ENCODE assay signal across 22 mouse cellular contexts in the genomic region with DNA sequence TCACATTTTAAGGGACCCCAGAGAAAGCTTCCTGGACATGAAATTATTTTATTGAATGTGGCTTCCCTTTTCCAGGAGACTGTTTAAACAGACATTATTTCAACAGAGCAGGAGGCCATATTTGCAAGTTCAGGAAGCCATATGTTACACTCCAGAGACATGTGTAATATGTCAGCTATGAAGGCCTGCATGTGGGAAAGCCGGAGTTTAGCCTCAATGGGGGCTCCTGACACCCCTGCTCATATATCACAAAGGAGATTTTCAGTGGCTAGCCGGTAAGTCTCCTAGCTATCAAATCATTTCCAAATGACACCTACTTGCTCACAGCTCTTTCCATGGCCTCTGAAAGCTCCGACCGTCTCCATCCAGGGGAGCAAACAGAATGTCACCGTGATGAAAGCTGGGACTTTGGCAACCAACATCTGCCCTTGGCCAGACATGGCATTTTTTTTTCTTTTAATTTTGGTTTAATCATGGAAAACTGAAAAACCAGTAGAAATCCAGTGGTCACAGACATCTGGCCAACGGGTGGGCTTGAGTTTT.
DNase-seq lines count a peak whose midpoint lies in the region; ATAC-seq and TF ChIP-seq lines count a peak whose summit lies in the region.
"Had no signal": no experiment of that assay in that cellular context is flagged by ENCODE, and none has a peak within 500 bp of the region (broad histone marks: within the 10 kb centered on the region; RNA-seq: fewer than 3 reads in every experiment).

No protein-coding gene starts in this region.

- peak overlapping the region; percentile 18; the same call in 1 of the 2 replicates for H3K27ac ChIP-seq in intestine, embryonic 14.5 days (ENCODE audit: low read depth)
- no peak overlapping the region for H3K27ac ChIP-seq in intestine, embryonic 16.5 days (ENCODE audit: low read length)
- 0 out of 2 replicates have a peak overlapping the region, but pooled peaks have one; percentile 34 for H3K27ac ChIP-seq in neural tube, embryonic 11.5 days (ENCODE audit: low read depth, low read length)
- no peak overlapping the region for H3K27ac ChIP-seq in limb, embryonic 11.5 days (replicated peaks; ENCODE audit: low read depth, low read length)
- H3K27ac ChIP-seq in stomach, postnatal 0 days (replicated peaks), result no peak overlapping the region
- H3K27ac ChIP-seq in forebrain, embryonic 10.5 days, result no peak overlapping the region
- H3K27ac ChIP-seq: forebrain, embryonic 13.5 days; heart, embryonic 10.5 days; hindbrain, embryonic 15.5 days; layer of hippocampus, adult 2 months; midbrain, embryonic 12.5 days; neural tube, embryonic 13.5 days had no signal

- H3K4me1 ChIP-seq in intestine, embryonic 14.5 days (replicated peaks; ENCODE audit: control insufficient read depth, insufficient read depth, low read length), result peaks cover 31% of the 10 kb centered on the region
- peaks cover 11% of the 10 kb centered on the region for H3K4me1 ChIP-seq in intestine, embryonic 16.5 days (ENCODE audit: control insufficient read depth, insufficient read depth, low read length)
- H3K4me1 ChIP-seq in neural tube, embryonic 11.5 days (ENCODE audit: control insufficient read depth, insufficient read depth, low read length), result peaks cover 26% of the 10 kb centered on the region
- peaks cover 24% of the 10 kb centered on the region for H3K4me1 ChIP-seq in limb, embryonic 11.5 days (ENCODE audit: control insufficient read depth, insufficient read depth, low read length)
- H3K4me1 ChIP-seq in stomach, postnatal 0 days (replicated peaks; ENCODE audit: control insufficient read depth, insufficient read depth), result no peaks in the 10 kb centered on the region
- H3K4me1 ChIP-seq in forebrain, embryonic 10.5 days, result peaks cover 43% of the 10 kb centered on the region

- peak; percentile 32; the same call in 1 of the 2 replicates for ATAC-seq in intestine, embryonic 14.5 days (replicated peaks; ENCODE audit: low FRiP score, low TSS enrichment, low read depth)
- no peak for ATAC-seq in intestine, embryonic 16.5 days
- ATAC-seq in neural tube, embryonic 11.5 days (ENCODE audit: insufficient read depth, low FRiP score, low TSS enrichment), result no peak
- peak; percentile 49 for ATAC-seq in limb, embryonic 11.5 days (ENCODE audit: insufficient number of reproducible peaks, low FRiP score, low TSS enrichment, low read depth)
- ATAC-seq in stomach, postnatal 0 days (ENCODE audit: low FRiP score, low TSS enrichment), result no peak
- ATAC-seq: forebrain, embryonic 13.5 days; lung, postnatal 0 days had no signal

- H3K9ac ChIP-seq in intestine, embryonic 14.5 days (ENCODE audit: low read length), result no peak overlapping the region
- H3K9ac ChIP-seq in intestine, embryonic 16.5 days (ENCODE audit: low read depth, low read length), result no peak overlapping the region
- H3K9ac ChIP-seq in neural tube, embryonic 11.5 days (ENCODE audit: low read length), result no peak overlapping the region
- no peak overlapping the region for H3K9ac ChIP-seq in limb, embryonic 11.5 days (ENCODE audit: low read length)
- no peak overlapping the region for H3K9ac ChIP-seq in stomach, postnatal 0 days (ENCODE audit: low read length)
- H3K9ac ChIP-seq: forebrain, embryonic 13.5 days; hindbrain, embryonic 15.5 days; midbrain, embryonic 12.5 days; neural tube, embryonic 13.5 days had no signal

- DNase-seq in intestine, embryonic 14.5 days (ENCODE audit: low spot score), result no peak
- no peak for DNase-seq in neural tube, embryonic 11.5 days (ENCODE audit: low spot score)
- DNase-seq in neural tube, embryonic 10.5 days (ENCODE audit: extremely low spot score, low spot score), result no peak
- DNase-seq in limb, embryonic 11.5 days (ENCODE audit: low spot score), result no peak
- DNase-seq in stomach, postnatal 0 days (ENCODE audit: low spot score), result no peak
- DNase-seq in forebrain, embryonic 10.5 days (ENCODE audit: extremely low spot score, low spot score), result no peak
- DNase-seq in cerebellum, adult 11-12 months, result no peak
- DNase-seq: B cell, adult 2 months; cerebellum, adult 2 months; cerebellum, postnatal 36 days; heart, postnatal 10 days; kidney, postnatal 14 days; right cerebral cortex, adult 18-20 months; thymus, postnatal 4 days had no signal

- no peak overlapping the region for H3K4me3 ChIP-seq in intestine, embryonic 14.5 days (ENCODE audit: low read depth, low read length)
- H3K4me3 ChIP-seq in intestine, embryonic 16.5 days (ENCODE audit: low read length), result no peak overlapping the region
- no peak overlapping the region for H3K4me3 ChIP-seq in neural tube, embryonic 11.5 days (ENCODE audit: low read depth, low read length)
- no peak overlapping the region for H3K4me3 ChIP-seq in limb, embryonic 11.5 days (ENCODE audit: low read depth, low read length)
- H3K4me3 ChIP-seq in stomach, postnatal 0 days (ENCODE audit: low read depth, low read length), result no peak overlapping the region
- no peak overlapping the region for H3K4me3 ChIP-seq in forebrain, embryonic 10.5 days
- H3K4me3 ChIP-seq: forebrain, embryonic 13.5 days; heart, embryonic 10.5 days; hindbrain, embryonic 15.5 days; layer of hippocampus, adult 2 months; midbrain, embryonic 12.5 days; neural tube, embryonic 13.5 days had no signal

- no peaks in the 10 kb centered on the region for H3K27me3 ChIP-seq in intestine, embryonic 14.5 days (replicated peaks; ENCODE audit: control insufficient read depth, insufficient read depth, low read length)
- H3K27me3 ChIP-seq in intestine, embryonic 16.5 days (replicated peaks; ENCODE audit: control insufficient read depth, insufficient read depth, low read length), result no peaks in the 10 kb centered on the region
- no peaks in the 10 kb centered on the region for H3K27me3 ChIP-seq in neural tube, embryonic 11.5 days (ENCODE audit: control insufficient read depth, insufficient read depth, low read length)
- no peaks in the 10 kb centered on the region for H3K27me3 ChIP-seq in limb, embryonic 11.5 days (ENCODE audit: control insufficient read depth, insufficient read depth, low read length)
- H3K27me3 ChIP-seq in stomach, postnatal 0 days (ENCODE audit: control insufficient read depth, insufficient read depth, low read length), result no peaks in the 10 kb centered on the region
- 0 out of 2 replicates have a peak, but pooled peaks cover 7% of the 10 kb centered on the region for H3K27me3 ChIP-seq in forebrain, embryonic 10.5 days (ENCODE audit: poor library complexity, severe bottlenecking)
- H3K27me3 ChIP-seq: forebrain, embryonic 13.5 days; hindbrain, embryonic 15.5 days; midbrain, embryonic 12.5 days; neural tube, embryonic 13.5 days had no signal

- H3K4me2 ChIP-seq in intestine, embryonic 14.5 days (ENCODE audit: low read length), result no peak overlapping the region
- H3K4me2 ChIP-seq in intestine, embryonic 16.5 days (ENCODE audit: low read depth, low read length), result no peak overlapping the region
- no peak overlapping the region for H3K4me2 ChIP-seq in neural tube, embryonic 11.5 days (ENCODE audit: low read depth)
- no peak overlapping the region for H3K4me2 ChIP-seq in limb, embryonic 11.5 days (ENCODE audit: low read depth, severe bottlenecking)
- H3K4me2 ChIP-seq in stomach, postnatal 0 days (replicated peaks; ENCODE audit: low read depth), result no peak overlapping the region
- H3K4me2 ChIP-seq: forebrain, embryonic 13.5 days; hindbrain, embryonic 15.5 days; midbrain, embryonic 12.5 days; neural tube, embryonic 13.5 days had no signal

- no peak for TF ChIP-seq CTCF in stomach, postnatal 0 days (IDR thresholded peaks at IDR 0.05; ENCODE audit: low read depth)

- H3K36me3 ChIP-seq in intestine, embryonic 14.5 days (ENCODE audit: control insufficient read depth, insufficient read depth, low read length), result no peaks in the 10 kb centered on the region
- no peaks in the 10 kb centered on the region for H3K36me3 ChIP-seq in intestine, embryonic 16.5 days (ENCODE audit: control insufficient read depth, insufficient read depth, low read length)
- no peaks in the 10 kb centered on the region; the same call in 1 of the 2 replicates for H3K36me3 ChIP-seq in neural tube, embryonic 11.5 days (ENCODE audit: control insufficient read depth, insufficient read depth, low read length)
- no peaks in the 10 kb centered on the region for H3K36me3 ChIP-seq in limb, embryonic 11.5 days (ENCODE audit: control insufficient read depth, insufficient read depth, low read length)
- no peaks in the 10 kb centered on the region for H3K36me3 ChIP-seq in stomach, postnatal 0 days (ENCODE audit: control insufficient read depth, insufficient read depth, low read length)
- H3K36me3 ChIP-seq in forebrain, embryonic 10.5 days (replicated peaks), result peaks cover 14% of the 10 kb centered on the region
- H3K36me3 ChIP-seq: heart, embryonic 10.5 days; hindbrain, embryonic 15.5 days; neural tube, embryonic 13.5 days had no signal

- peak; percentile 25 for TF ChIP-seq EP300 in stomach, postnatal 0 days (optimal IDR thresholded peaks at IDR 0.05)

- WGBS in intestine, embryonic 14.5 days, result 43% methylated on average over 6 of the region's 6 CpGs
- 61% methylated on average over 6 of the region's 6 CpGs for WGBS in intestine, embryonic 16.5 days
- 53% methylated on average over 6 of the region's 6 CpGs for WGBS in neural tube, embryonic 11.5 days
- WGBS in limb, embryonic 11.5 days, result 36% methylated on average over 6 of the region's 6 CpGs
- WGBS in stomach, postnatal 0 days, result 74% methylated on average over 6 of the region's 6 CpGs
- WGBS in forebrain, embryonic 10.5 days, result 88% methylated on average over 6 of the region's 6 CpGs

- no peaks in the 10 kb centered on the region for H3K9me3 ChIP-seq in intestine, embryonic 14.5 days (ENCODE audit: control insufficient read depth, low read length)
- no peaks in the 10 kb centered on the region for H3K9me3 ChIP-seq in intestine, embryonic 16.5 days (ENCODE audit: control insufficient read depth, low read length)
- H3K9me3 ChIP-seq in neural tube, embryonic 11.5 days (ENCODE audit: control insufficient read depth, low read length), result no peaks in the 10 kb centered on the region
- H3K9me3 ChIP-seq in limb, embryonic 11.5 days (ENCODE audit: control insufficient read depth, low read length), result no peaks in the 10 kb centered on the region
- H3K9me3 ChIP-seq in stomach, postnatal 0 days (ENCODE audit: control insufficient read depth, low read length), result no peaks in the 10 kb centered on the region
- H3K9me3 ChIP-seq in forebrain, embryonic 10.5 days, result no peaks in the 10 kb centered on the region
- H3K9me3 ChIP-seq: forebrain, embryonic 13.5 days; heart, embryonic 10.5 days; hindbrain, embryonic 15.5 days; midbrain, embryonic 12.5 days; neural tube, embryonic 13.5 days had no signal

Comparison
In these comparisons a context has a peak if more than half of its experiments do, and no peak if none do; other contexts are left out.
1. ATAC-seq: peak in intestine, embryonic 14.5 days (single experiment) and limb, embryonic 11.5 days (single experiment); none in intestine, embryonic 16.5 days (single experiment), neural tube, embryonic 11.5 days (single experiment) and stomach, postnatal 0 days (single experiment).
2. H3K27ac ChIP-seq: peak in intestine, embryonic 14.5 days (single experiment) and neural tube, embryonic 11.5 days (single experiment); none in intestine, embryonic 16.5 days (single experiment), limb, embryonic 11.5 days (single experiment), stomach, postnatal 0 days (single experiment) and forebrain, embryonic 10.5 days (single experiment).